In the genomic region with DNA sequence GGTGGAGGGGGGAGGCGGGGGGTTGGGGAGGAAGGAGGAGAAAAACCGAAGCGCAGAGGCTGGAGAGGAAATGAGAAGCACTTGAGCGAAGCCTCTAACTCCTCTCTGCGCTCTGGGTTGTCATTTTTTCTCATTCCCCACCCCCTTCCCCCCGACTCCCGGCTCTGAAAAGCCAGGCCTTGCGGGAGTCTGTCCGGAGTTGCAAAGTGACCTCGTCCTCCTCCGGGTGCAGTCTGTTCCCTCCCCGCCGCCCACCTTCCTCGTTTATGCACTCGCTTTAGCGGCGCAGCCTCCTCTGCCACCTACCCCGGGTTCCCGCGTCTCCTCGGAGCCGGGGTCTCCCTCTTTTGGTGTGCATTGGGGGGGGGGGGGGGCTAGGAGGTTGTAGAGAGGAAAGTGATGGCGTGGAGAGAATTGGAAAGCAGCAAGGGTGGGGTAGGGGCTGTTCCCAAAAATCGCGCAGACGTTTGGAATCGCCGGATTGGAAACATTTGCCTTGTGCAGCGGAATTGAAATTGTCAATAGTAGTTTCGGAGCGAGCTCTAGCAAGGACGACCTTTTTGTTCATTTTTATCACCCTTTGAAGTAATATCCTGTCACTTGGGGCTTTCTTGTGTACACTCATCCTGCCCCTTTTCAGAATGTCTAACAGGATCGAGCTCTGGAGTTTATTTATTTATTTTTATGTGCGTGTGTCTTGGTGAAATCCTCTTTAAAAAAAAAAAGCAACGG, we compare ENCODE assay signal across 8 mouse cellular contexts. TPM values are rescaled to one million over a fixed set of nuclear protein-coding genes. Genes with fewer than 3 reads are reported as not detected.
A peak's percentile ranks its signal among the peaks of the same experiment; 100 is the strongest.
DNase-seq lines count a peak whose midpoint lies in the region; ATAC-seq and TF ChIP-seq lines count a peak whose summit lies in the region.

No protein-coding gene starts in this region.

- no peaks in the 10 kb centered on the region for H3K4me1 ChIP-seq in cerebellum, adult 2 months (ENCODE audit: control insufficient read depth, insufficient read depth, low read length)
- H3K4me1 ChIP-seq in forebrain, embryonic 13.5 days: peaks cover 22% of the 10 kb centered on the region
- peaks cover 12% of the 10 kb centered on the region for H3K4me1 ChIP-seq in intestine, embryonic 16.5 days (ENCODE audit: control insufficient read depth, insufficient read depth, low read length)

- no peak for TF ChIP-seq POLR2A in cerebellum, adult 2 months (IDR thresholded peaks at IDR 0.05; ENCODE audit: borderline replicate concordance, insufficient read depth, low read length)

- no peak for ATAC-seq in cerebellum, adult (ENCODE audit: insufficient number of reproducible peaks, low FRiP score, low TSS enrichment)
- peak; percentile 26; the same call in 1 of the 2 replicates for ATAC-seq in forebrain, embryonic 13.5 days
- ATAC-seq in intestine, embryonic 16.5 days: peak; percentile 31
- ATAC-seq in megakaryocyte progenitor cell, adult 5-6 weeks (replicated peaks; ENCODE audit: poor library complexity): peak; percentile 24

- peak overlapping the region; percentile 64 for H3K9ac ChIP-seq in forebrain, embryonic 13.5 days
- H3K9ac ChIP-seq in intestine, embryonic 16.5 days (ENCODE audit: low read depth, low read length): peak overlapping the region; percentile 62

- TF ChIP-seq CTCF in cerebellum, adult 2 months (IDR thresholded peaks at IDR 0.05; ENCODE audit: borderline replicate concordance, insufficient read depth, low read depth, low read length): no peak

- H3K36me3 ChIP-seq in forebrain, embryonic 13.5 days (ENCODE audit: poor library complexity, severe bottlenecking): no peaks in the 10 kb centered on the region
- H3K36me3 ChIP-seq in intestine, embryonic 16.5 days (ENCODE audit: control insufficient read depth, insufficient read depth, low read length): no peaks in the 10 kb centered on the region

- peak overlapping the region; percentile 93 for H3K4me2 ChIP-seq in forebrain, embryonic 13.5 days
- H3K4me2 ChIP-seq in intestine, embryonic 16.5 days (ENCODE audit: low read depth, low read length): peak overlapping the region; percentile 98

- H3K9me3 ChIP-seq in forebrain, embryonic 13.5 days (replicated peaks): no peaks in the 10 kb centered on the region
- no peaks in the 10 kb centered on the region for H3K9me3 ChIP-seq in intestine, embryonic 16.5 days (ENCODE audit: control insufficient read depth, low read length)

- peak; percentile 10 to 28 for DNase-seq in cerebellum, adult 2 months
- DNase-seq in ovary, postnatal 36 days (ENCODE audit: low spot score): peak; percentile 30
- DNase-seq in ovary, postnatal 14 days (ENCODE audit: low spot score): no peak
- DNase-seq in testis, postnatal 14 days (ENCODE audit: low spot score): peak; percentile 66

- no peak overlapping the region for H3K27ac ChIP-seq in cerebellum, adult 2 months (ENCODE audit: insufficient read depth, low read length)
- no peak overlapping the region for H3K27ac ChIP-seq in forebrain, embryonic 13.5 days
- no peak overlapping the region for H3K27ac ChIP-seq in intestine, embryonic 16.5 days (ENCODE audit: low read length)

- WGBS in cerebellum, adult 2 months: under 1% methylated on average over 35 of the region's 35 CpGs
- WGBS in forebrain, embryonic 13.5 days: under 1% methylated on average over 35 of the region's 35 CpGs
- under 1% methylated on average over 33 of the region's 35 CpGs for WGBS in intestine, embryonic 16.5 days

- H3K4me3 ChIP-seq in cerebellum, adult 2 months (replicated peaks; ENCODE audit: insufficient read depth, low read depth, low read length): peak overlapping the region; percentile 69
- peak overlapping the region; percentile 56 for H3K4me3 ChIP-seq in forebrain, embryonic 13.5 days
- peak overlapping the region; percentile 66 for H3K4me3 ChIP-seq in intestine, embryonic 16.5 days (ENCODE audit: low read length)

- H3K27me3 ChIP-seq in cerebellum, adult 2 months (ENCODE audit: control insufficient read depth, insufficient read depth, low read length): peaks cover 3% of the 10 kb centered on the region; the same call in 1 of the 2 replicates
- H3K27me3 ChIP-seq in forebrain, embryonic 13.5 days: peaks cover 73% of the 10 kb centered on the region
- H3K27me3 ChIP-seq in intestine, embryonic 16.5 days (replicated peaks; ENCODE audit: control insufficient read depth, insufficient read depth, low read length): peaks cover 56% of the 10 kb centered on the region

RNA-seq across cellular contexts. Expression of gene Sfmbt2, which starts 2.6 kb away (rescaled TPM):
- polyA plus RNA-seq in cerebellum, adult 2 months (2012; rRNA removed): 2.2 and 2.3 TPM in 2 replicates
- polyA plus RNA-seq in forebrain, embryonic 13.5 days (2015; fragmentation: Nextera tagmentation; extraction: Ambion mirVana): 1.8 and 2.4 TPM in 2 replicates
- polyA plus RNA-seq in intestine, embryonic 16.5 days (2015; fragmentation: Nextera tagmentation; extraction: Ambion mirVana): 0.65 and 0.93 TPM in 2 replicates
- 0.77 and 0.85 TPM in 2 replicates for total RNA-seq in megakaryocyte progenitor cell, adult 5-6 weeks (2015)
- total RNA-seq in megakaryocyte progenitor cell, adult 5-6 weeks (2017): 0.67 and 1.1 TPM in 2 replicates
